Mouse (Mus musculus) intestine, embryonic 16.5 days (tissue): ENCODE measurements around the gene Reps2. TPM values are rescaled to one million over a fixed set of nuclear protein-coding genes. Genes with fewer than 3 reads are reported as not detected.

Experiments
- ATAC-seq: fragments of 200-750 bp; cut with Nextera tagmentation; 2 replicates; pipeline ENCODE4 v1.8.0; 2017; ENCODE audit warnings: moderate TSS enrichment, moderate library complexity
- H3K27ac ChIP-seq: fragments of 300-500 bp; sonication (generic); 2 replicates; pipeline ENCODE4 v1.5.1; 2014; ENCODE audit warnings: mild to moderate bottlenecking, low read length
- H3K27me3 ChIP-seq: fragments of 300-500 bp; sonication (generic); replicated peaks from 2 replicates; pipeline ENCODE4 v1.6.1; 2014; ENCODE audit warnings: low read length, control low read depth, mixed read lengths; ENCODE audit not compliant: control insufficient read depth, insufficient read depth
- H3K36me3 ChIP-seq: fragments of 300-500 bp; sonication (generic); 2 replicates; pipeline ENCODE4 v1.6.1; 2014; ENCODE audit warnings: low read length, control low read depth; ENCODE audit not compliant: control insufficient read depth, insufficient read depth
- H3K4me1 ChIP-seq: fragments of 300-500 bp; sonication (generic); 2 replicates; pipeline ENCODE4 v1.6.1; 2014; ENCODE audit warnings: low read length, control low read depth, mixed read lengths; ENCODE audit not compliant: control insufficient read depth, insufficient read depth
- H3K4me2 ChIP-seq: fragments of 300-500 bp; sonication (generic); 2 replicates; pipeline ENCODE4 v1.6.1; 2014; ENCODE audit warnings: low read depth, low read length, control low read depth
- H3K4me3 ChIP-seq: fragments of 300-500 bp; sonication (generic); 2 replicates; pipeline ENCODE4 v1.5.1; 2014; ENCODE audit warnings: mild to moderate bottlenecking, low read length
- H3K9ac ChIP-seq: fragments of 300-500 bp; sonication (generic); 2 replicates; pipeline ENCODE4 v1.6.1; 2014; ENCODE audit warnings: low read depth, low read length
- H3K9me3 ChIP-seq: fragments of 300-500 bp; sonication (generic); 2 replicates; pipeline ENCODE4 v1.6.1; 2016; ENCODE audit warnings: low read length, control low read depth; ENCODE audit not compliant: control insufficient read depth
- WGBS: fragments of 180-500 bp; shearing (Covaris S2); extraction: QIAGEN DNeasy Blood & Tissue Kit; methylation state at CpG from one replicate; pipeline ENCODE4 v1.1.7; 2014; 5-methylcytosine and 5-hydroxymethylcytosine counted together
- polyA plus RNA-seq: library from polyadenylated mRNA; unstranded; fragments of >200 nt; fragmentation: Nextera tagmentation; extraction: Ambion mirVana; gene quantifications from 2 replicates; pipeline ENCODE4 v1.2.1, GENCODE M21; 2015

Gene Reps2
- 0.42 and 0.48 TPM in 2 replicates for polyA plus RNA-seq

- no peaks in the 10 kb centered on the region for H3K36me3 ChIP-seq
- H3K27ac ChIP-seq, result no peak within 1 kb of the TSS
- peak within 1 kb of the TSS; percentile 68 for H3K9ac ChIP-seq
- H3K9me3 ChIP-seq, result no peaks in the 10 kb centered on the region
- peak within 1 kb of the TSS; percentile 91 for H3K4me2 ChIP-seq
- no peaks in the 10 kb centered on the region for H3K4me1 ChIP-seq
- peaks cover 8% of the 10 kb centered on the region; the same call in 1 of the 2 replicates for H3K27me3 ChIP-seq
- H3K4me3 ChIP-seq, result peak within 1 kb of the TSS; percentile 62
- WGBS, result 12% methylated on average over 59 of the region's 61 CpGs
- peak; percentile 99 for ATAC-seq
Measured at GRCm38 (mm10) chrX:162643091-162643788, at the start of gene Reps2. Gene Reps2 (minus strand): TSS chrX:162643649.

DNA sequence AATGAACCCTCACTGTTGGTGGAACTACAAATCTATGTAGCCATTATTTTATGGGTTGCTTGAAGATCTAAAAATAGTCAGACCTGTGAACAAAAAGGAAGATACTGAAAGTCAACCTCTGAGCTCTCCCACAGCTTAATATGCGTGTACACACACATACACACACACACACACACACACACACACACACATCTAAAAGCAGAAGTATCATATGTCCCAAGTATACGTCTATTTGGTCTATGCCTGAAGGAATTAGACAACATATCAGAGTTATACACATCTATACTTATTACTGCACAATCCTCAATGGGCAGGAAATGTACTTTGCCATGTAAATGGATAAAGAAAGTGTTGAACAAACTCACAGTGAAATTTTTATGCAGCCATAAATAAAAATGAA lies 47.8 kb upstream of the Reps2 start:
- Histone ChIP-seq H3K27ac (no peak overlapping the region), H3K9me3 (no peaks in the 10 kb centered on the region), H3K36me3 (no peaks in the 10 kb centered on the region), H3K4me3 (no peak overlapping the region), H3K4me2 (no peak overlapping the region), H3K4me1 (no peaks in the 10 kb centered on the region), H3K27me3 (no peaks in the 10 kb centered on the region), H3K9ac (no peak overlapping the region)
- no peak for ATAC-seq
- WGBS, result 64% methylated on average over 2 of the region's 2 CpGs

- H3K9me3 ChIP-seq, result no peaks in the 10 kb centered on the region
- no peak for ATAC-seq
- no peak overlapping the region for H3K9ac ChIP-seq
- WGBS, result 78% methylated on average over 1 of the region's 1 CpGs
- no peaks in the 10 kb centered on the region for H3K4me1 ChIP-seq
- no peaks in the 10 kb centered on the region for H3K36me3 ChIP-seq
- H3K4me3 ChIP-seq, result no peak overlapping the region
- no peaks in the 10 kb centered on the region for H3K27me3 ChIP-seq
- no peak overlapping the region for H3K27ac ChIP-seq
- no peak overlapping the region for H3K4me2 ChIP-seq
Measured at GRCm38 (mm10) chrX:162685394-162685793, 41.9 kb upstream of the Reps2 start.

DNA sequence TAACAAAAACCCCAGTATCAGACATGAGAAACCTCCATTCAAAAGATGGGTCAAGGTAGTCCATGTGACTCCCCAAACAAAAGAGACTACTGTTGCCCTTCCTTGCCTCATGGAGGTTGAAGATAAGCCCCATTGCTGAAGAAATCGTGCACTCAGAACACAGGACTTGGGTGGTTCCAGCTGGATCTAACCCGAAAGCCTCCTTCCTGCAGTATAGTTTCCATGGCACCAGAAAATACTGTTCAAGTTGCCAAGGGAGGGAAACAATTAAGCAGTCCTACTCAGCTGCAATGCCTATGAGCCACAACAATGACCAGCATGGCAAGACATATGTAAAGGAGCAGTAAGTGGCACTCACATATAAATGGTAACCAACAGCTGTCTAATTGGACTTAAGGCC lies 36.1 kb upstream of the Reps2 start:
- WGBS, result 82% methylated on average over 2 of the region's 2 CpGs

GRCm38 (mm10) chrX:162678820-162679219 lies 35.4 kb upstream of the Reps2 start:
- Histone ChIP-seq H3K27ac (no peak overlapping the region), H3K9ac (no peak overlapping the region), H3K9me3 (no peaks in the 10 kb centered on the region), H3K4me3 (no peak overlapping the region), H3K36me3 (no peaks in the 10 kb centered on the region), H3K27me3 (no peaks in the 10 kb centered on the region), H3K4me2 (no peak overlapping the region), H3K4me1 (no peaks in the 10 kb centered on the region)
- no peak for ATAC-seq
- WGBS, result 54% methylated on average over 2 of the region's 2 CpGs

More for the DNA sequence above, 36.1 kb upstream of the Reps2 start:
- H3K4me3 ChIP-seq, result no peak overlapping the region
- no peaks in the 10 kb centered on the region for H3K36me3 ChIP-seq
- H3K9me3 ChIP-seq, result no peaks in the 10 kb centered on the region
- no peak overlapping the region for H3K27ac ChIP-seq
- H3K27me3 ChIP-seq, result no peaks in the 10 kb centered on the region
- H3K4me2 ChIP-seq, result no peak overlapping the region
- no peak overlapping the region for H3K9ac ChIP-seq
- no peaks in the 10 kb centered on the region for H3K4me1 ChIP-seq
- no peak for ATAC-seq

DNA sequence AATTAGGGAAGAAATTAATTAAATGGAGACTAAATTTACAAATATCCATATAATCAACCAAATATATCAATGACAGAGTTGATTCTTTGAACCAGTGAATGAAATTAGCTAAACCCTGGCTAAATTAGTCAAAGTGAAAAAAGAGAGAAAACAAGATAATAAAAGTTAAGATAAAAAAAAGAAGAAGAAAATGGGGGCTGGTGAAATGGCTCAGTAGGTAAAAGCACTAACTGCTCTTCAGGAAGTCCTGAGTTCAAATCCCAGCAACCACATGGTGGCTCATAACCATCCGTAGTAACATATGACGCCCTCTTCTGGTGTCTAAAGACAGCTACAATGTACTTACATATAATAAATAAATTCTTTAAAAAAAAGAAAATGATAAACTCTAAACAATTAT lies 22.7 kb upstream of the Reps2 start:
- H3K27me3 ChIP-seq, result no peaks in the 10 kb centered on the region
- H3K9ac ChIP-seq, result no peak overlapping the region
- no peaks in the 10 kb centered on the region for H3K4me1 ChIP-seq
- no peak overlapping the region for H3K4me3 ChIP-seq
- H3K4me2 ChIP-seq, result no peak overlapping the region
- WGBS, result 83% methylated on average over 2 of the region's 2 CpGs
- no peak overlapping the region for H3K27ac ChIP-seq
- ATAC-seq, result no peak
- H3K36me3 ChIP-seq, result no peaks in the 10 kb centered on the region
- H3K9me3 ChIP-seq, result no peaks in the 10 kb centered on the region

DNA sequence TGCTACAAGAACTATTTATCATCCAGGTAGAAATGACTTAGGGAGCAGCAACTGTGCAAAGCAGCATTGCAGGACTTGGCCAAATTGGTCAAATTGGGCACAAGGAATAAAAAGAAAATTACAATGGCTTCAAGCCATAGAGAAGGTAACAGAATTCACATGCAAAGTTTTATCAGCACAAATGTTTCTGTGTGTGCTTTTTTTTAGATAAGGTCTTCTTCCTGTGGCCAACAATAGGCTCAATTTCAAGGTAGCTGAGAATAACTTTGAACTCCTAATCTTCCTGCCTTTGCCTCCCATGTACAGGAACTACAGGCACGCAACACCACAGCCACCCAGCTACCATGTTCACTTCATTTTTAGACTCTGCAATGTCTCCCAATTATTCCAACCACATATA lies 16.7 kb upstream of the Reps2 start:
- no peak overlapping the region for H3K4me3 ChIP-seq
- H3K4me2 ChIP-seq, result no peak overlapping the region
- no peaks in the 10 kb centered on the region for H3K36me3 ChIP-seq
- no peak for ATAC-seq
- H3K4me1 ChIP-seq, result no peaks in the 10 kb centered on the region
- H3K9me3 ChIP-seq, result no peaks in the 10 kb centered on the region
- no peaks in the 10 kb centered on the region for H3K27me3 ChIP-seq
- no peak overlapping the region for H3K27ac ChIP-seq
- 93% methylated on average over 1 of the region's 1 CpGs for WGBS
- no peak overlapping the region for H3K9ac ChIP-seq

- whole genome bisulfite sequencing, result 79% methylated on average over 7 of the region's 7 CpGs
- no peaks in the 10 kb centered on the region for H3K9me3 ChIP-seq
- ATAC-seq, result no peak
Measured at GRCm38 (mm10) chrX:162653518-162653917, 10.1 kb upstream of the Reps2 start.

GRCm38 (mm10) chrX:162652445-162652844 lies 9.0 kb upstream of the Reps2 start:
- 87% methylated on average over 3 of the region's 3 CpGs for WGBS
- H3K9ac ChIP-seq, result no peak overlapping the region
- no peaks in the 10 kb centered on the region for H3K9me3 ChIP-seq
- H3K27me3 ChIP-seq, result no peaks in the 10 kb centered on the region
- no peaks in the 10 kb centered on the region for H3K36me3 ChIP-seq
- no peak for ATAC-seq
- no peak overlapping the region for H3K4me2 ChIP-seq
- no peaks in the 10 kb centered on the region for H3K4me1 ChIP-seq
- no peak overlapping the region for H3K4me3 ChIP-seq
- H3K27ac ChIP-seq, result no peak overlapping the region

More at GRCm38 (mm10) chrX:162653518-162653917, 10.1 kb upstream of the Reps2 start:
- no peak overlapping the region for H3K4me3 ChIP-seq
- no peaks in the 10 kb centered on the region for H3K36me3 ChIP-seq
- H3K4me1 ChIP-seq, result no peaks in the 10 kb centered on the region
- H3K27ac ChIP-seq, result no peak overlapping the region
- no peaks in the 10 kb centered on the region for H3K27me3 ChIP-seq
- H3K4me2 ChIP-seq, result no peak overlapping the region
- no peak overlapping the region for H3K9ac ChIP-seq

DNA sequence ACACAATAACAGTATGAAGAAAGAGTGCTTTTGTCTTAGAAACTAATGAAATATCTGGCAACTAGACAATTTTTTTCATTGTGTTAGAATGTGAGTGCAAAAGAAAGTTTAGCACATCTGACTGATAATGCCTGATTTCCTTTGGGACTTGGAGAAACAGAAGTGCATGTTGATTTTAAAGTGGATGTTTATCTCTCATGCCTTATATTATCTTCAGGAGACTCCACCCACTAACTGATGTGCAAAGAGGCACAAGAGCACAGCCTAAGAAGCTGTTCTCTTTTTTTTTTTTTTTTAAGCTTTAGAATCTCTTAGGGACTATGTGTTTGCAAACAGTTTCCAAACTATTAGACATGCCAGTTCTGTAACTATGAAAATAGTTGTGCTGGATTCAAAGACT lies 7.7 kb upstream of the Reps2 start:
- no peak overlapping the region for H3K27ac ChIP-seq
- ATAC-seq, result no peak

More for the DNA sequence above, 7.7 kb upstream of the Reps2 start:
- Histone ChIP-seq H3K4me3 (no peak overlapping the region), H3K4me1 (no peaks in the 10 kb centered on the region), H3K27me3 (no peaks in the 10 kb centered on the region), H3K9ac (no peak overlapping the region), H3K4me2 (no peak overlapping the region), H3K36me3 (no peaks in the 10 kb centered on the region), H3K9me3 (no peaks in the 10 kb centered on the region)
